Mouse (Mus musculus): ENCODE measurements at regions not wholly inside any gene's neighbourhood (a gene's known extent, or its start where the extent isn't known, plus 50 kb on each side); places are given as distances from the start of the nearest gene placed in this dataset.
A peak's percentile ranks its signal among the peaks of the same experiment; 100 is the strongest.

GRCm38 (mm10) chr1:76717639-76718292 is 797.1 kb downstream of the Epha4 start:
- WGBS, result 59% methylated on average over 11 of the region's 11 CpGs
- no peak overlapping the region for H3K4me2 ChIP-seq

DNA sequence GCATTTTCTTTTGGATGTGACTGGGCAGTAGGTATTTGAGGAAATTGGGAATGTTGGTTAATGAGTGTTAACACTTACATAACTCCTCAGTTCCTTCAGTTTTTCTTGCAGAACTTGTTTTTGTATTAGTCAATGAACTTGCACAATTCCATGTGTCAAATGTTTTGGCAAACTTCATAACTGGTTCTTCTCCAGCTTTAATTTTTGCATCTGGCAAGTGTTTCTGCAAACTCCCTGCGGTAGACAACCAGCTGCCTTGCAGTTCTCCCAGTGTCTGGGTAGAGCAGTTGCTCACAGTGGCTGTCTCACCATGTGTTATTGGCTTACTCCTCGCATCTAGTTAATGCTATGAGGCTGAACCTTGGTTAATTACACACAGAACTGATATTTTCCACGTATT is 790.4 kb downstream of the Epha4 start:
- no peaks in the 10 kb centered on the region for H3K36me3 ChIP-seq
- no peak overlapping the region for H3K4me2 ChIP-seq
- no peaks in the 10 kb centered on the region for H3K9me3 ChIP-seq
- no peak overlapping the region for H3K4me3 ChIP-seq
- no peaks in the 10 kb centered on the region for H3K27me3 ChIP-seq
- H3K27ac ChIP-seq, result no peak overlapping the region
- ATAC-seq (ENCODE audit: borderline replicate concordance, extremely low read depth, low FRiP score, low TSS enrichment), result no peak
- no peaks in the 10 kb centered on the region for H3K4me1 ChIP-seq
- 56% methylated on average over 3 of the region's 3 CpGs for WGBS
- H3K9ac ChIP-seq, result no peak overlapping the region

More at GRCm38 (mm10) chr1:76717639-76718292, 797.1 kb downstream of the Epha4 start:
- no peaks in the 10 kb centered on the region for H3K27me3 ChIP-seq
- no peaks in the 10 kb centered on the region for H3K4me1 ChIP-seq
- ATAC-seq (ENCODE audit: borderline replicate concordance, extremely low read depth, low FRiP score, low TSS enrichment), result no peak
- H3K4me3 ChIP-seq, result no peak overlapping the region
- H3K9ac ChIP-seq, result no peak overlapping the region
- H3K27ac ChIP-seq, result no peak overlapping the region
- no peaks in the 10 kb centered on the region for H3K36me3 ChIP-seq
- H3K9me3 ChIP-seq, result no peaks in the 10 kb centered on the region

GRCm38 (mm10) chr1:76737003-76737402 is 777.9 kb downstream of the Epha4 start:
- H3K27ac ChIP-seq, result no peak overlapping the region
- WGBS, result 82% methylated on average over 1 of the region's 1 CpGs
- ATAC-seq (ENCODE audit: borderline replicate concordance, extremely low read depth, low FRiP score, low TSS enrichment), result no peak

GRCm38 (mm10) chr1:76737663-76738062 is 777.2 kb downstream of the Epha4 start:
- no peak overlapping the region for H3K4me3 ChIP-seq
- no peaks in the 10 kb centered on the region for H3K9me3 ChIP-seq
- no peak for ATAC-seq (ENCODE audit: borderline replicate concordance, extremely low read depth, low FRiP score, low TSS enrichment)
- no peaks in the 10 kb centered on the region for H3K4me1 ChIP-seq
- H3K9ac ChIP-seq, result no peak overlapping the region
- H3K4me2 ChIP-seq, result no peak overlapping the region
- no peaks in the 10 kb centered on the region for H3K36me3 ChIP-seq
- WGBS, result 90% methylated on average over 2 of the region's 2 CpGs
- no peak overlapping the region for H3K27ac ChIP-seq
- no peaks in the 10 kb centered on the region for H3K27me3 ChIP-seq

More at GRCm38 (mm10) chr1:76737003-76737402, 777.9 kb downstream of the Epha4 start:
- no peak overlapping the region for H3K4me3 ChIP-seq
- H3K4me1 ChIP-seq, result no peaks in the 10 kb centered on the region
- H3K9ac ChIP-seq, result no peak overlapping the region
- no peaks in the 10 kb centered on the region for H3K9me3 ChIP-seq
- no peaks in the 10 kb centered on the region for H3K36me3 ChIP-seq
- no peaks in the 10 kb centered on the region for H3K27me3 ChIP-seq
- no peak overlapping the region for H3K4me2 ChIP-seq

- H3K9me3 ChIP-seq, result no peaks in the 10 kb centered on the region
- no peak overlapping the region for H3K27ac ChIP-seq
- H3K4me1 ChIP-seq, result no peaks in the 10 kb centered on the region
- no peak overlapping the region for H3K4me2 ChIP-seq
- no peaks in the 10 kb centered on the region for H3K36me3 ChIP-seq
- no peak overlapping the region for H3K9ac ChIP-seq
- 51% methylated on average over 2 of the region's 2 CpGs for WGBS
- no peak overlapping the region for H3K4me3 ChIP-seq
- no peaks in the 10 kb centered on the region for H3K27me3 ChIP-seq
- ATAC-seq (ENCODE audit: borderline replicate concordance, extremely low read depth, low FRiP score, low TSS enrichment), result peak; percentile 89; the same call in 1 of the 2 replicates
These were observed 742.2 kb downstream of the Epha4 start for GRCm38 (mm10) chr1:76772694-76773093.

DNA sequence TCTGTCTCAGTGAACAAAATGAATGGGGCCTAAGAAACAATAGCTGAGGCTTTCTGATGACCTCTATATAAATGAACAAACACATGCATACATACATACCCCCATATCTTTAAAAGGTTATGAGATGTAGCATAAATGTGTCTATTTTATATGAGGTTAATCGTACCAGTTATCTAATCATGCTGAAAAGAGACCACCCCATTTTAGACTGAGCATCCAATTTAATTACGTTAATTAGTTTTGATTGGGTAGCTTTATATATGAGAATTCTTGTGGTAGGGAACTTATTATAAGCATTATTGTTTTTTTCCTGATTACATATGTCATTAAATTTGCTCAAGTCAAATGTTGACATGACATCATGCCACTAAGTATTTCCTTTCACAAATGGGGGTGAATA is 728.0 kb downstream of the Epha4 start:
- no peak for ATAC-seq (ENCODE audit: borderline replicate concordance, extremely low read depth, low FRiP score, low TSS enrichment)
- H3K27ac ChIP-seq, result no peak overlapping the region
- no peak overlapping the region for H3K4me2 ChIP-seq
- no peaks in the 10 kb centered on the region for H3K4me1 ChIP-seq
- no peak overlapping the region for H3K4me3 ChIP-seq
- H3K9me3 ChIP-seq, result no peaks in the 10 kb centered on the region
- H3K9ac ChIP-seq, result no peak overlapping the region
- H3K36me3 ChIP-seq, result no peaks in the 10 kb centered on the region
- no peaks in the 10 kb centered on the region for H3K27me3 ChIP-seq
- WGBS, result 89% methylated on average over 2 of the region's 2 CpGs

GRCm38 (mm10) chr1:76793438-76793837 is 721.5 kb downstream of the Epha4 start:
- Histone ChIP-seq H3K4me2 (no peak overlapping the region), H3K27ac (no peak overlapping the region), H3K27me3 (no peaks in the 10 kb centered on the region), H3K4me1 (no peaks in the 10 kb centered on the region), H3K4me3 (no peak overlapping the region), H3K9ac (no peak overlapping the region), H3K9me3 (no peaks in the 10 kb centered on the region), H3K36me3 (no peaks in the 10 kb centered on the region)
- no peak for ATAC-seq (ENCODE audit: borderline replicate concordance, extremely low read depth, low FRiP score, low TSS enrichment)
- 91% methylated on average over 2 of the region's 2 CpGs for WGBS

- ATAC-seq (ENCODE audit: borderline replicate concordance, extremely low read depth, low FRiP score, low TSS enrichment), result no peak
- no peaks in the 10 kb centered on the region for H3K36me3 ChIP-seq
- H3K4me1 ChIP-seq, result no peaks in the 10 kb centered on the region
- no peaks in the 10 kb centered on the region for H3K9me3 ChIP-seq
- no peak overlapping the region for H3K27ac ChIP-seq
- no peak overlapping the region for H3K9ac ChIP-seq
- H3K4me3 ChIP-seq, result no peak overlapping the region
- 76% methylated on average over 1 of the region's 1 CpGs for WGBS
- no peak overlapping the region for H3K4me2 ChIP-seq
- no peaks in the 10 kb centered on the region for H3K27me3 ChIP-seq
These were observed 695.0 kb downstream of the Epha4 start for GRCm38 (mm10) chr1:76819906-76820305.

GRCm38 (mm10) chr1:76821610-76822009 is 693.3 kb downstream of the Epha4 start:
- ATAC-seq (ENCODE audit: borderline replicate concordance, extremely low read depth, low FRiP score, low TSS enrichment), result no peak
- Histone ChIP-seq H3K27ac (no peak overlapping the region), H3K9me3 (no peaks in the 10 kb centered on the region), H3K36me3 (no peaks in the 10 kb centered on the region), H3K4me3 (no peak overlapping the region), H3K4me1 (no peaks in the 10 kb centered on the region), H3K4me2 (no peak overlapping the region), H3K9ac (no peak overlapping the region), H3K27me3 (no peaks in the 10 kb centered on the region)
- 62% methylated on average over 3 of the region's 3 CpGs for WGBS

DNA sequence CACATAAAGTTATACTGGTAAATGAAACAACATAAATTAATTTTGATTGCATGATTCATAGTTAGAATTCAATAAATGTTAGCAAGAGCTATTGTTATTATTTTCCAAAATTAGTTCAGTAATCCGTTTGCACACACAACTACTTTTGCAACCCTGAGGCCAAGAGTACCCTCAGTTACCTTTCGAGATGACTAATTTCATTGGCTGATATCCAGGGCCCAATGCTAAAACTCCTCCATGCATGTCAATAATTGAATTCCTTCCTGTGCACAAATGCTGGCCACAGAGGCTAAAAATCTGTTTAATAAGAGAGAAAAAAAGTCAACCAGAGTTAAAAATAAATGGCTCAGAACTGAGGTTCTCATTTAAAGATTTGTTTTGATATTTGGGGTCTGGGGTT is 685.2 kb downstream of the Epha4 start:
- H3K9ac ChIP-seq, result no peak overlapping the region
- H3K4me3 ChIP-seq, result no peak overlapping the region
- H3K4me2 ChIP-seq, result no peak overlapping the region
- no peaks in the 10 kb centered on the region for H3K4me1 ChIP-seq
- H3K27ac ChIP-seq, result no peak overlapping the region
- H3K36me3 ChIP-seq, result no peaks in the 10 kb centered on the region
- whole genome bisulfite sequencing, result 65% methylated on average over 2 of the region's 2 CpGs
- ATAC-seq (ENCODE audit: borderline replicate concordance, extremely low read depth, low FRiP score, low TSS enrichment), result no peak
- no peaks in the 10 kb centered on the region for H3K9me3 ChIP-seq
- H3K27me3 ChIP-seq, result no peaks in the 10 kb centered on the region

GRCm38 (mm10) chr1:76832311-76832710 is 682.6 kb downstream of the Epha4 start:
- no peaks in the 10 kb centered on the region for H3K4me1 ChIP-seq
- H3K27ac ChIP-seq, result no peak overlapping the region
- WGBS, result 5% methylated on average over 2 of the region's 2 CpGs
- H3K4me3 ChIP-seq, result no peak overlapping the region
- H3K4me2 ChIP-seq, result no peak overlapping the region
- ATAC-seq (ENCODE audit: borderline replicate concordance, extremely low read depth, low FRiP score, low TSS enrichment), result no peak
- no peaks in the 10 kb centered on the region for H3K9me3 ChIP-seq
- H3K9ac ChIP-seq, result no peak overlapping the region
- H3K36me3 ChIP-seq, result no peaks in the 10 kb centered on the region
- H3K27me3 ChIP-seq, result no peaks in the 10 kb centered on the region

DNA sequence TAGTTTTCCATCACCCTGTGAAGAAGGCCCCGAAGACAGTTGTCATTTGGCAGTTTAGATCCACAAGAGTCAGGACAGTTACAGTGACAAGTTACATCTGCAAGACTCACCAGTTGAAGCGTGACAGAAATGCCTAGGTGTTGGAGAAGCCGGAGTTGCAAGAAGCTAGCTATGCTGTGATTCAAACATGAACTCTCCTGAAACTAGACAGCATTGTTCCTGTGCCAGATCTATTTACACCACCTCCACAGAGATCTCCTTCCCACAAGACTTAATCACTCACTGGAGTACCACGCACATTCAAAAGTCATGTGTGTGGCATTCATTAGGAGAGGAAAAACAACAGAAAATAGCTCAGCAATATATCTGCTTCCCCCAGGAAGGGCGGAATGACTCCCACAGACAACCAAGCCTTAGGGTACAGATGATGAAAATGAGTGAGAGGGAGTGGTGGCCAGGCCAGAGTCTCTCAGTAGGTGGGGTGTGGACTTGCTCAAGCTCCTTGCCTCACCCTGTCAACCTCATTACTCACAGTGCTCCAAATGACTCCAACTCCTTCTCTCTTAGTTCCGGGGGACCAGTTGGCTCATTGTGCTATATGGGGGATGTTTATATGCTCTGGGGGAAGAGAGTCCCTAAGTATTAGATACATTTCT is 679.7 kb downstream of the Epha4 start:
- H3K9ac ChIP-seq, result no peak overlapping the region
- H3K36me3 ChIP-seq, result no peaks in the 10 kb centered on the region
- H3K27me3 ChIP-seq, result no peaks in the 10 kb centered on the region
- WGBS, result 66% methylated on average over 6 of the region's 6 CpGs
- no peak overlapping the region for H3K4me3 ChIP-seq
- H3K27ac ChIP-seq, result no peak overlapping the region
- H3K4me1 ChIP-seq, result no peaks in the 10 kb centered on the region
- no peaks in the 10 kb centered on the region for H3K9me3 ChIP-seq
- no peak overlapping the region for H3K4me2 ChIP-seq
- ATAC-seq (ENCODE audit: borderline replicate concordance, extremely low read depth, low FRiP score, low TSS enrichment), result no peak

Data from lung, embryonic 15.5 days (tissue).